In the genomic region with DNA sequence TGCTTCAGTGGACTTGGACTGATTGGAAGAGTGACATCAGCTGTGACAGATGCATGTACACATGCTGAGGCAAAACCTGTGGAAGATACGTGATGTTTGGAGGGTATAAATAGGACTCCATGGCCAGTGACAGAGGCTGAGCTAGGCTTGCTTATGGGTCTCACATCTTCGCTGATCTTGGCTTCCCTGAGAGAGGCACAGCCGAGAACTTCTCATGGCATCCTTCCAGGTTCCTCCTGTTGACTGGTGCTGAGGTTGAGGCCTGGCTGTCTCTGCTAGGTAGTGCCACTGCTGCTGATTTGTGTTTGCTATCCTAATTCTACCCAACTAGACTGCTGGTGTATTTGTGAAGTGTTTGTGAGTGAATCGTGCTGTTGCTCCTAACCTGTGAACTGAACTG, we compare ENCODE assay signal across 32 mouse cellular contexts. TPM values are rescaled to one million over a fixed set of nuclear protein-coding genes. Genes with fewer than 3 reads are reported as not detected.
"Had no signal": no experiment of that assay in that cellular context is flagged by ENCODE, and none has a peak within 500 bp of the region (broad histone marks: within the 10 kb centered on the region; RNA-seq: fewer than 3 reads in every experiment).

No protein-coding gene starts in this region.

- H3K27me3 ChIP-seq: limb, embryonic 13.5 days; limb, embryonic 15.5 days; liver, embryonic 13.5 days; liver, embryonic 15.5 days; lung, embryonic 15.5 days; midbrain, embryonic 12.5 days; midbrain, embryonic 13.5 days; midbrain, embryonic 15.5 days; neural tube, embryonic 12.5 days had no signal

- H3K4me2 ChIP-seq: limb, embryonic 12.5 days; limb, embryonic 13.5 days; limb, embryonic 15.5 days; liver, embryonic 13.5 days; liver, embryonic 15.5 days; lung, embryonic 14.5 days; lung, embryonic 15.5 days; midbrain, embryonic 11.5 days; midbrain, embryonic 12.5 days; midbrain, embryonic 13.5 days; midbrain, embryonic 15.5 days; neural tube, embryonic 12.5 days had no signal

- H3K9me3 ChIP-seq: limb, embryonic 10.5 days; limb, embryonic 12.5 days; limb, embryonic 13.5 days; limb, embryonic 15.5 days; liver, embryonic 13.5 days; liver, embryonic 15.5 days; lung, embryonic 15.5 days; megakaryocyte, embryonic 14.5 days; midbrain, embryonic 10.5 days; midbrain, embryonic 12.5 days; midbrain, embryonic 13.5 days; midbrain, embryonic 15.5 days; neural tube, embryonic 12.5 days had no signal

- H3K4me3 ChIP-seq: limb, embryonic 10.5 days; limb, embryonic 12.5 days; limb, embryonic 13.5 days; limb, embryonic 15.5 days; liver, embryonic 13.5 days; liver, embryonic 15.5 days; lung, embryonic 15.5 days; megakaryocyte, embryonic 14.5 days; midbrain, embryonic 10.5 days; midbrain, embryonic 12.5 days; midbrain, embryonic 13.5 days; midbrain, embryonic 15.5 days; myocyte; neural tube, embryonic 12.5 days had no signal

- H3K36me3 ChIP-seq: limb, embryonic 10.5 days; limb, embryonic 12.5 days; limb, embryonic 13.5 days; limb, embryonic 15.5 days; liver, embryonic 13.5 days; liver, embryonic 15.5 days; lung, embryonic 15.5 days; midbrain, embryonic 10.5 days; midbrain, embryonic 12.5 days; midbrain, embryonic 13.5 days; midbrain, embryonic 15.5 days; neural tube, embryonic 12.5 days had no signal

- ATAC-seq: liver, postnatal 0 days; lung, postnatal 0 days; midbrain, embryonic 13.5 days; midbrain, embryonic 15.5 days; midbrain, embryonic 16.5 days had no signal

- H3K9ac ChIP-seq: limb, embryonic 12.5 days; limb, embryonic 13.5 days; limb, embryonic 15.5 days; liver, embryonic 13.5 days; liver, embryonic 14.5 days; liver, embryonic 15.5 days; liver, postnatal 0 days; lung, embryonic 14.5 days; lung, embryonic 15.5 days; midbrain, embryonic 12.5 days; midbrain, embryonic 13.5 days; midbrain, embryonic 15.5 days; neural tube, embryonic 12.5 days had no signal

- H3K4me1 ChIP-seq: limb, embryonic 10.5 days; limb, embryonic 12.5 days; limb, embryonic 13.5 days; limb, embryonic 15.5 days; liver, embryonic 13.5 days; liver, embryonic 15.5 days; lung, embryonic 15.5 days; megakaryocyte, embryonic 14.5 days; midbrain, embryonic 10.5 days; midbrain, embryonic 12.5 days; midbrain, embryonic 13.5 days; midbrain, embryonic 15.5 days; neural tube, embryonic 12.5 days had no signal

- DNase-seq: left cerebral cortex, postnatal 4 days; liver; liver, embryonic 13.5 days; liver, postnatal 0 days; lung, adult 18-20 months; lung, adult 2 months; lung, embryonic 14.5 days; lung, postnatal 10 days; lung, postnatal 14 days; lung, postnatal 36 days; lung, postnatal 4 days; midbrain, embryonic 14.5 days had no signal

- H3K27ac ChIP-seq: limb, embryonic 10.5 days; limb, embryonic 12.5 days; limb, embryonic 13.5 days; limb, embryonic 15.5 days; liver, embryonic 13.5 days; liver, embryonic 14.5 days; liver, embryonic 15.5 days; lung, embryonic 15.5 days; macrophage; midbrain, embryonic 10.5 days; midbrain, embryonic 12.5 days; midbrain, embryonic 13.5 days; midbrain, embryonic 15.5 days; neural tube, embryonic 12.5 days had no signal

RNA-seq across cellular contexts. Expression of a gene that starts 23.2 kb away (rescaled TPM):
- total RNA-seq: megakaryocyte-erythroid progenitor cell, adult 5-6 weeks had no signal

RNA-seq across cellular contexts. Expression of a gene that starts 35.7 kb away (rescaled TPM):
- total RNA-seq: megakaryocyte-erythroid progenitor cell, adult 5-6 weeks; monocyte, adult 5-6 weeks had no signal
